Mouse (Mus musculus) hindbrain, embryonic 10.5 days (tissue): ENCODE measurements around the gene Lrch4. TPM values are rescaled to one million over a fixed set of nuclear protein-coding genes. Genes with fewer than 3 reads are reported as not detected.
A peak's percentile ranks its signal among the peaks of the same experiment; 100 is the strongest.
"Not testable (repeated sequence)": the region's sequence is repeated elsewhere in the genome, so short reads cannot be mapped to it uniquely, and the experiment has no call there.

ENCODE experiments used
- DNase-seq: peaks from one replicate; pipeline ENCODE4 v3.0.0-alpha.2; 2017; ENCODE audit warnings: low spot score
- H3K27ac ChIP-seq: fragments of 300-500 bp; sonication (generic); 2 replicates; pipeline ENCODE4 v1.5.1; 2016; ENCODE audit warnings: mild to moderate bottlenecking, moderate library complexity
- H3K27me3 ChIP-seq: fragments of 300-500 bp; sonication (generic); 2 replicates; pipeline ENCODE4 v1.6.1; 2016; ENCODE audit warnings: mild to moderate bottlenecking; ENCODE audit not compliant: poor library complexity, insufficient read depth, severe bottlenecking
- H3K36me3 ChIP-seq: fragments of 300-500 bp; sonication (generic); 2 replicates; pipeline ENCODE4 v1.6.1; 2016; ENCODE audit warnings: mild to moderate bottlenecking, moderate library complexity
- H3K4me1 ChIP-seq: fragments of 300-500 bp; sonication (generic); replicated peaks from 2 replicates; pipeline ENCODE4 v1.6.1; 2016; ENCODE audit warnings: mild to moderate bottlenecking
- H3K4me3 ChIP-seq: fragments of 300-500 bp; sonication (generic); 2 replicates; pipeline ENCODE4 v1.5.1; 2016; ENCODE audit warnings: mild to moderate bottlenecking, moderate library complexity
- H3K9me3 ChIP-seq: fragments of 300-500 bp; sonication (generic); 2 replicates; pipeline ENCODE4 v1.6.1; 2016; ENCODE audit warnings: mild to moderate bottlenecking, moderate library complexity
- WGBS: fragments of 180-500 bp; shearing (Covaris S2); methylation state at CpG from one replicate; pipeline ENCODE4 v1.1.7; 2016; 5-methylcytosine and 5-hydroxymethylcytosine counted together
- polyA plus RNA-seq: library from polyadenylated mRNA; unstranded; fragments of >200 nt; fragmentation: Nextera tagmentation; extraction: Ambion mirVana; gene quantifications from 2 replicates; pipeline ENCODE4 v1.2.1, GENCODE M21; 2016

Lrch4 gene
- polyA plus RNA-seq, 1 experiment from 2014 or later = 39.7 TPM

GRCm38 (mm10) chr5:137600619-137601364 lies 28.1 kb upstream of the Lrch4 start, which contains the start of gene Mospd3:
TSS of gene Mospd3 (minus strand) at chr5:137601058.
- DNase-seq = peak; percentile 96
- under 1% methylated on average over 41 of the region's 41 CpGs for WGBS
- H3K9me3 ChIP-seq = no peaks in the 10 kb centered on the region
- peaks cover 23% of the 10 kb centered on the region for H3K36me3 ChIP-seq
- peak within 1 kb of the TSS; percentile 96 for H3K27ac ChIP-seq
- H3K27me3 ChIP-seq = no peaks in the 10 kb centered on the region
- H3K4me3 ChIP-seq = peak within 1 kb of the TSS; percentile 81
- H3K4me1 ChIP-seq = peaks cover 50% of the 10 kb centered on the region

GRCm38 (mm10) chr5:137601365-137601729 lies 27.6 kb upstream of the Lrch4 start:
- Histone ChIP-seq H3K4me3 (peak overlapping the region; percentile 81), H3K27ac (peak overlapping the region; percentile 96), H3K27me3 (no peaks in the 10 kb centered on the region), H3K4me1 (peaks cover 50% of the 10 kb centered on the region), H3K36me3 (peaks cover 29% of the 10 kb centered on the region), H3K9me3 (no peaks in the 10 kb centered on the region)
- 1% methylated on average over 22 of the region's 22 CpGs for WGBS
- DNase-seq = peak; percentile 51

- H3K27ac ChIP-seq = peak overlapping the region; percentile 69
- peaks cover 18% of the 10 kb centered on the region for H3K36me3 ChIP-seq
- H3K9me3 ChIP-seq = no peaks in the 10 kb centered on the region
- peaks cover 57% of the 10 kb centered on the region for H3K4me1 ChIP-seq
- peak overlapping the region; percentile 43 for H3K4me3 ChIP-seq
- DNase-seq = no peak
- H3K27me3 ChIP-seq = peaks cover 39% of the 10 kb centered on the region
- WGBS = 13% methylated on average over 26 of the region's 26 CpGs
Measured at GRCm38 (mm10) chr5:137607860-137608653, 20.9 kb upstream of the Lrch4 start.

- WGBS = 16% methylated on average over 23 of the region's 23 CpGs
- H3K27ac ChIP-seq = peak overlapping the region; percentile 69
- no peaks in the 10 kb centered on the region for H3K9me3 ChIP-seq
- peaks cover 61% of the 10 kb centered on the region for H3K4me1 ChIP-seq
- H3K4me3 ChIP-seq = peak overlapping the region; percentile 43
- H3K27me3 ChIP-seq = peaks cover 39% of the 10 kb centered on the region
- no peak for DNase-seq
- H3K36me3 ChIP-seq = peaks cover 18% of the 10 kb centered on the region
Measured at GRCm38 (mm10) chr5:137608654-137609190, 20.2 kb upstream of the Lrch4 start.

GRCm38 (mm10) chr5:137609292-137609691 lies 19.6 kb upstream of the Lrch4 start:
- Histone ChIP-seq H3K27ac (no peak overlapping the region), H3K36me3 (peaks cover 18% of the 10 kb centered on the region), H3K9me3 (no peaks in the 10 kb centered on the region), H3K27me3 (peaks cover 39% of the 10 kb centered on the region), H3K4me1 (peaks cover 63% of the 10 kb centered on the region), H3K4me3 (0 out of 2 replicates have a peak overlapping the region, but pooled peaks have one; percentile 16)
- DNase-seq = no peak
- 63% methylated on average over 3 of the region's 3 CpGs for WGBS

GRCm38 (mm10) chr5:137610056-137610455 lies 18.9 kb upstream of the Lrch4 start:
- H3K27ac ChIP-seq = peak overlapping the region; percentile 86
- no peaks in the 10 kb centered on the region for H3K9me3 ChIP-seq
- peak overlapping the region; percentile 30 for H3K4me3 ChIP-seq
- peaks cover 16% of the 10 kb centered on the region for H3K36me3 ChIP-seq
- no peak for DNase-seq
- H3K27me3 ChIP-seq = peaks cover 39% of the 10 kb centered on the region
- WGBS = 58% methylated on average over 4 of the region's 4 CpGs
- H3K4me1 ChIP-seq = peaks cover 63% of the 10 kb centered on the region

GRCm38 (mm10) chr5:137610548-137611244 lies 18.2 kb upstream of the Lrch4 start:
- WGBS = 13% methylated on average over 12 of the region's 12 CpGs
- Histone ChIP-seq H3K9me3 (no peaks in the 10 kb centered on the region), H3K4me3 (peak overlapping the region; percentile 30), H3K4me1 (peaks cover 63% of the 10 kb centered on the region), H3K36me3 (peaks cover 10% of the 10 kb centered on the region), H3K27me3 (peaks cover 39% of the 10 kb centered on the region), H3K27ac (peak overlapping the region; percentile 86)
- peak; percentile 83 for DNase-seq

- peaks cover 39% of the 10 kb centered on the region for H3K27me3 ChIP-seq
- peaks cover 63% of the 10 kb centered on the region for H3K4me1 ChIP-seq
- H3K27ac ChIP-seq = peak overlapping the region; percentile 86
- WGBS = 17% methylated on average over 6 of the region's 6 CpGs
- peaks cover 5% of the 10 kb centered on the region for H3K36me3 ChIP-seq
- peak; percentile 79 for DNase-seq
- H3K4me3 ChIP-seq = peak overlapping the region; percentile 30
- no peaks in the 10 kb centered on the region for H3K9me3 ChIP-seq
Measured at GRCm38 (mm10) chr5:137611245-137611602, 17.7 kb upstream of the Lrch4 start.

- peak overlapping the region; percentile 4; the same call in 1 of the 2 replicates for H3K4me3 ChIP-seq
- no peak for DNase-seq
- no peaks in the 10 kb centered on the region for H3K9me3 ChIP-seq
- H3K36me3 ChIP-seq = no peaks in the 10 kb centered on the region
- H3K4me1 ChIP-seq = peaks cover 58% of the 10 kb centered on the region
- 69% methylated on average over 5 of the region's 5 CpGs for WGBS
- H3K27ac ChIP-seq = peak overlapping the region; percentile 86
- peaks cover 23% of the 10 kb centered on the region for H3K27me3 ChIP-seq
Measured at GRCm38 (mm10) chr5:137613076-137613475, 15.8 kb upstream of the Lrch4 start.

GRCm38 (mm10) chr5:137613550-137613949 lies 15.4 kb upstream of the Lrch4 start, which contains the start of gene Pcolce:
TSS of gene Pcolce (minus strand) at chr5:137613784.
- Histone ChIP-seq H3K27ac (peak within 1 kb of the TSS; percentile 86), H3K9me3 (no peaks in the 10 kb centered on the region), H3K4me1 (peaks cover 53% of the 10 kb centered on the region), H3K36me3 (no peaks in the 10 kb centered on the region), H3K27me3 (peaks cover 19% of the 10 kb centered on the region), H3K4me3 (peak within 1 kb of the TSS; percentile 4; the same call in 1 of the 2 replicates)
- 61% methylated on average over 11 of the region's 11 CpGs for WGBS
- DNase-seq = no peak

GRCm38 (mm10) chr5:137614921-137615320 lies 14.0 kb upstream of the Lrch4 start:
- H3K27me3 ChIP-seq, H3K4me3 ChIP-seq, H3K36me3 ChIP-seq, H3K27ac ChIP-seq, DNase-seq, H3K9me3 ChIP-seq: not testable (repeated sequence)
- peaks cover 41% of the 10 kb centered on the region for H3K4me1 ChIP-seq
- 94% methylated on average over 2 of the region's 2 CpGs for WGBS

GRCm38 (mm10) chr5:137615347-137615746 lies 13.6 kb upstream of the Lrch4 start:
- H3K4me1 ChIP-seq = peaks cover 36% of the 10 kb centered on the region
- 88% methylated on average over 7 of the region's 7 CpGs for WGBS

More at GRCm38 (mm10) chr5:137615347-137615746, 13.6 kb upstream of the Lrch4 start:
- Histone ChIP-seq H3K27ac (no peak overlapping the region), H3K36me3 (no peaks in the 10 kb centered on the region), H3K4me3 (no peak overlapping the region), H3K27me3 (0 out of 2 replicates have a peak, but pooled peaks cover 3% of the 10 kb centered on the region), H3K9me3 (no peaks in the 10 kb centered on the region)
- no peak for DNase-seq
